Mouse (Mus musculus): ENCODE data around the gene Olfr20.
"Not testable (repeated sequence)": the region's sequence is repeated elsewhere in the genome, so short reads cannot be mapped to it uniquely, and the experiment has no call there.

DNA sequence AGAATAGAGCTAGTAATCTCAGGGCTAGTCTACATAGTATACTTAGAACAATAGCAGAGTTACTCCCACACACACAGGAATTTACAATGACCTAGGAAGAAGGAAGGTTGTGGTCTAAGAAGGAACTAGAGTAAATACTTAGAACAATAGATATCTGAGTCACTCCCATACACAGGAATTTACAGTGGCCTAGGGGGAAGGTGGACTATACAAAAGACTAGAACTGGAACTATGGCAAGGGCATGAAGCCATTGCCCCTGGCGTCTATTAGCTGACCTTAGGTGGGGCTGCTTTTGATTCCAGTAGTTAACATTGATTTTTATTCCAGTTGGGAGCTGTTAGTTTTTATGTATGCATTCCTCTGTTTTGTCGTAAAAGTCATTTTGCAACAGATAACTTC is 32.0 kb upstream of the Olfr20 start:
- not testable (repeated sequence) for TF ChIP-seq CTCF (IDR thresholded peaks at IDR 0.05; ENCODE audit: extremely low read depth, insufficient read depth, insufficient read length, insufficient replicate concordance); POLR2A (IDR thresholded peaks at IDR 0.05; ENCODE audit: low read depth, low read length)
